Mouse (Mus musculus) megakaryocyte, adult 5-6 weeks (primary cell): ENCODE measurements at regions not wholly inside any gene's neighbourhood (a gene's known extent, or its start where the extent isn't known, plus 50 kb on each side); places are given as distances from the start of the nearest gene placed in this dataset.

ENCODE experiments used
- ATAC-seq: 2 replicates; pipeline ENCODE4 v1.8.0; 2016; ENCODE audit warnings: mild to moderate bottlenecking, inconsistent platforms; ENCODE audit not compliant: poor library complexity, severe bottlenecking

GRCm38 (mm10) chr19:37492572-37492971, 57.6 kb upstream of the Exoc6 start:
- ATAC-seq = no peak

- ATAC-seq = no peak
Observed at GRCm38 (mm10) chr19:37493378-37493777, 56.8 kb upstream of the Exoc6 start.

DNA sequence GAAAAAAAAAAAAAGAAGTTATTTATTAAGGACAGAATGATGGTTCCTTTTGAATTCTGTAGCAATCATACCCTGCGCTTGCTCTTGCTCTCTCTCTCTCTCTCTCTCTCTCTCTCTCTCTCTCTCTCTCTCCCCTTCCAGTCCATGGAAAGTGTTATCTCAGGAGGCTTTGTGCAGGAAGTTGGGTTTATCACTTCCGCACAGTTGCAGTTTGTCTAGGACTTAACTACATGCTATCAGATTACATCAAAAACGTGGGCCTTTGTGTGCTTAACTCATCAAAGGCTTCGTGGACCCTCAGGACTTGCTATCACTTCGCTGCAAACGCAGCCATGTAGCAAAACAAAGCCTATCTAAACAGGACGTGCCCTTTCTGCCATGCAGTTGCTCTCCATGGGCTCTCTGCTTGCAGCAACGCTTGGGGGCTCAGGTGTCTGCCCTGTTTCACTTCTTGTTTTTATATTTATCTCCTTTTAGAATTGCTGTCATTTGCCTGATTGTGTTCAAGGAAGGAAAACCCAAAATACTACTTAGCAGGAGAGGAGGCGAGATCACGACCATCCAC, 56.2 kb upstream of the Exoc6 start:
- 0 out of 2 replicates have a peak, but pooled peaks have one; percentile 9 for ATAC-seq

- 0 out of 2 replicates have a peak, but pooled peaks have one; percentile 0 for ATAC-seq
Observed at GRCm38 (mm10) chr19:37494806-37495205, 55.4 kb upstream of the Exoc6 start.

GRCm38 (mm10) chr19:37495319-37496270, 54.6 kb upstream of the Exoc6 start:
- ATAC-seq = peak; percentile 91

DNA sequence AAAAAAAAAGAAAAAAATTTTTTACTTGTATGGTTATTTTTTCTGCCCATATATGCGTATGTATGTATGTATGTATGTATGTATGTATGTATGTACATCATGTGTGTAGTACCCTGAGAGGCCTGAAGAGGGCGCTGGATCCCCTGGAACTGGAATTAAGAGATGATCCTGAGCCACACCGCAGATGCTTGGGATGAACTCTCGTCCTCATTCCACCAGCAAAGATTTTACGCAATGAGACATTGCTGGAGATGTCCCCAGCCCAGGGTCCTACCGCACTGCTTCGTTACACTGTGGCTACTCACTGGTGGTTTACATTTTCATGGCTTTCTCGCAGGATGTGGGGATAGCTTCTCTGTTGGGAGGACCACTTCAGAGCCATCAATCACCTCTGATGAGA, 53.5 kb upstream of the Exoc6 start:
- ATAC-seq = no peak

GRCm38 (mm10) chr19:37497161-37497560, 53.1 kb upstream of the Exoc6 start:
- ATAC-seq = no peak

- ATAC-seq = no peak
Observed at GRCm38 (mm10) chr19:37498438-37498837, 51.8 kb upstream of the Exoc6 start.
